Mouse (Mus musculus) right cerebral cortex, postnatal 36 days (tissue): ENCODE data around the gene Rcn1.

ENCODE experiments used
- DNase-seq, 2 experiments: peaks; one replicate each; pipeline ENCODE4 v3.0.0; 2022; ENCODE audit warnings: low spot score in 2 of 2, mixed read lengths in 1 of 2

The Rcn1 gene

GRCm38 (mm10) chr2:105399085-105399891, at the start of gene Rcn1:
TSS of gene Rcn1 (minus strand) at chr2:105399319.
- peak; percentile 8 to 14 for DNase-seq

- DNase-seq, result no peak
Observed at GRCm38 (mm10) chr2:105444072-105444471, 45.0 kb upstream of the Rcn1 start.

DNA sequence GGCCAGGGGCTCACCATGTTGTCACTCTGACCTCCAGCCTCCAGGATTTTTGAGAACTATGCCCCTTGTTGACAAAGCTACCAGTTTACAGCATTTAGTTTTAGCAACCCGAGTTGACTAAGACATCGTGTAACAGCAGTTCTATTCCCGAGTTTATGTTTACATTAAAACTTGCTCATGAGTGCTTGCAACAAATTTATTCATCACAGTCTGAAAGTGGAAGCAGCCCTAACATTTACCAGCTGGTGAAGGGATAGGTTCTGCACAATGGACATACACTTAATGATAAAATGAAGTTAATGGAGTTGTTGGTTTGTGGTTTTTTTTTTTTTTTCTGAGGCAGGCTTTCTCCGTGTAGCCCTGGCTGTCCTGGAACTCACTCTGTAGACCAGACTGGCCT, 39.9 kb upstream of the Rcn1 start:
- no peak for DNase-seq

DNA sequence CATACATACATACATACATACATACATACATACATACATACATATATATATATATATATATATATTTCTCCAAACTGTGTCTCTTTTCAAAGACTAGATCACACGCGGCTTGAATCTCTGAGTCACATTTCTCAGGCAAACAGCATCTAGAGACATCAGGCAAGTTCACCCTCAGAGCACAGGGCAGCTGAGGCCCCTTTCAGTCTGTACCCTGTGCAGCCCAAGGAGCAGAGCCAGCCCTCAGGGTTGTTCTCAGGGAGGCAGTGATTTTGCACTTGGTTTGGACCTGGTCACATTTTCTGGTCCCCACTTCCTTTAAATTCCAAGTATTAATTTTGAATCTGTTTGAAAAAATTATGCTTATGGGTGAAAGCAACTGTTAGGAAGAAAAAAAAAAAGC, 39.4 kb upstream of the Rcn1 start:
- no peak for DNase-seq

DNA sequence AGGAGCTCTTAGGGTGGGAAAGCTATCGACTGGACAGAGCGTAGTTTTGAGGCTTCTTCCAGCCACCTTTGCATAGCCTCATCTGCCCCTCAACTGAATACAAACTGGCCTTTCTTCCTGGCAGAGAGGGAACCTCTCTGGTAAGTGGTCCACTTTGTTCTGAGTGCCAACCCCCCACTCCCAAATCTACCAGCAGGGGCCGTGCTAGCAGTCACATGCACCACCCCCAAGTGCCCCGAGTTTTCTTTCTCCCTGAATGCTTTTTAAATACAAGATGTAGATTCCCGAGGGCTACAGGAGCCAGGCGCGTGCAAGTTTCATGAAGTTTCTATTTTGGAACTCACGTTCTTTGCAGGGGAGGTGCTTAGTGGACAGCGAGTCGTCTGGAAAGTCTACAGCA, 33.8 kb upstream of the Rcn1 start:
- no peak for DNase-seq

- no peak for DNase-seq
Observed at GRCm38 (mm10) chr2:105430373-105430772, 31.3 kb upstream of the Rcn1 start.

- no peak for DNase-seq
Observed at GRCm38 (mm10) chr2:105429899-105430298, 30.8 kb upstream of the Rcn1 start.

- no peak for DNase-seq
Observed at GRCm38 (mm10) chr2:105428467-105428866, 29.3 kb upstream of the Rcn1 start.

DNA sequence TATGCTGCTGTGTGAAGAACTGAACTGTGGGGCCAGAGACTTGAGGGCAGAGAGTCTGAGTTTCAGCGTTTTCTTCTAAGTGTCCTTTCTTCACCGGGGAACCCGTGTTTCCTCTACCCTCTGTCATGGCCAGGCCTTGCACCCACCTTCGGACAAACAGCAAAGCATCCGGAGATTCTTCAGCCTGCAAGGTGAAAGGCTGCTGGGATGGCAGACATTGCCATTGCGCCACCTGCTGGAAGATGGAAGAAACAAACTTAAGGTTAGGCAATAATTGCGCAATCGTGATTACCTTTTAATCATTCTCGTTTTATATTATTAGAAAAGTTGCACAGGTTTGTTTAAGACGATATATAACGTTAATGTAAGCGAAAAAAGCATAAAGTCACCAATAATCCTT, 28.9 kb upstream of the Rcn1 start:
- no peak for DNase-seq

- DNase-seq, result no peak
Observed at GRCm38 (mm10) chr2:105427447-105427846, 28.3 kb upstream of the Rcn1 start.

GRCm38 (mm10) chr2:105418629-105419227, 19.6 kb upstream of the Rcn1 start:
- DNase-seq, result no peak

DNA sequence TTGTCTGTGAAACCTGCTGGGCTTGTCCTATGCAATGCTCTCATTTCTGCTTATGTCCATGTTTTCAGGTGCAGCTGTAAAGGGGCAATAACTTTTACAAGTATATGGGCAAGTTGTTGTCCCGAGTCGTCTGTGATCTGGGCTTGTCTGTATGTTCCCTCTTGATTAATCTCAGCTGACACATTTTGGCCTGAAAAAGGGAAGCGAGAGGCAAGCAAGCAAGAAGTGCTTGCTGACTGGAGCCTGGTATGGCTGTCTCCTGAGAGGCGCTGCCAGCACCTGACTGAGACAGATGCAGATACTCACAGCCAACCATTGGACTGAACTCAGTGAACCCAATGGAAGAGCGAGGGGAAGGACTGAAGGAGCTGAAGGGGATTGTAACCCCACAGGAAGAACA, 18.5 kb upstream of the Rcn1 start:
- no peak for DNase-seq

- peak in 1 of 2 experiments; percentile 52 for DNase-seq
Observed at GRCm38 (mm10) chr2:105416660-105417348, 17.7 kb upstream of the Rcn1 start.

DNA sequence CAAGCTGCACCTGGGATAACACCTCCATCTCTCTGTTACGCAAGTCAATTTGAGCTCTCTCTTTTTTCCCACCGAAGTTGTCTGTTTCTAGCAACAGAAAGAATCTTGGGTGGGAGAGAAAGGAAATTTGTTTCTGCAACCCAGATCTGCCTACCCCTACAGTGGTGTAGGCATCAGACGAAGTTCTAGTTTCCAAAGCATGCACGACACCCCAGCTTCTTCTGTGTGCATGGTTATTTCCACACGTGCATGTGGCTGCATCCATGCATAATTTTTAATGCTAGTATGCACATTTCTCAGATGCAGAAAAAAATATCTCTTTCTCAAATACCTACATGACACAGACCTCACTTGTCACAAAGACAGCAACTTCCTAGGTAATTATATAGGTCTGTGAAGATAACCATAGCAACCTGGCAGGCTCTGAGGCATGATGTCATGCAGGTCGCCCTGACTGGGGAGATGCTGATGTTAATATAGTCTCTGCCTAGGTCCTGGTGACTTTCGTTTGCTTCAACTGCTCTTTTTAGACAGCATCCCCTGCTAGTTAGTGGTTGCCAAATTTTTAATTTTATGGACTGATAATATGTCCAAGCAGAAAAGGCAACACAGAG, 17.0 kb upstream of the Rcn1 start:
- DNase-seq, result peak in 1 of 2 experiments; percentile 39

DNA sequence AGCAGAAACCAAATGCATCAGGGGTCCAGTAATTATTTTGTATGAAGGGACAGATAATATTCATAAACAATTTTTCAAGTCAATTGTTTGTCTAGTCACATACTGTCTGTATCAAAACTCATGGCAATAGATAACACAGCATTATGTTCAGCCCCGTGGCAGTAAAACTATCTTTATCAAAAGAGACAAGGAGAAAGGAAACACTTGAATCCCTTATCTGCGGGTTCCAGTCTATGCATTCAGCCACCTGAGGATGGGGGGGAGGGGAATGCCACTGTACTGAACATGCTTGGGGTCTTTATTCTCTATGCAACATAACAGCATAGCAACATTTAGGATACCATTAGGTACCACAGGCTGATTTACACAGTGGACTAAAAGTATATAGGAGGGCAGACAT, 15.2 kb upstream of the Rcn1 start:
- DNase-seq, result no peak

GRCm38 (mm10) chr2:105409253-105409652, 10.1 kb upstream of the Rcn1 start:
- no peak for DNase-seq

GRCm38 (mm10) chr2:105408511-105408910, 9.4 kb upstream of the Rcn1 start:
- no peak for DNase-seq

- DNase-seq, result no peak
Observed at GRCm38 (mm10) chr2:105402180-105402579, 3.1 kb upstream of the Rcn1 start.

DNA sequence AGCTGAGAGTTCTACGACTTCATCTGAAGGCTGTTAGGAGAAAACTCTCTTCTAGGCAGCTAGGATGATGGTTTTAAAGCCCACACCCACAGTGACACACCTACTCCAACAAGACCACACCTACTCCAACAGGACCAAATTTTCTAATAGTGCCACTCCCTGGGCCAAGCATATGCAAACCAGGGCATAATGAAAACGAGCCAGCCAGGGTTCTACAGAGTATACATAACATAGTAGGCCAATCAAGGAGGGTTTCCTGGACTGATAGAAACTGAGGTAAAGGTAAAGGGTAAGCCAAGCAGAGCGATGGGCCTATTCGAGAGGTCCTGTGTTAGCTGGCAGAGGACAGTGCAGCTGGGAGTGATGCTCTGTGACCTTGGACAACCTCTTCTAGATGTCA, 1.4 kb upstream of the Rcn1 start:
- DNase-seq, result no peak

DNA sequence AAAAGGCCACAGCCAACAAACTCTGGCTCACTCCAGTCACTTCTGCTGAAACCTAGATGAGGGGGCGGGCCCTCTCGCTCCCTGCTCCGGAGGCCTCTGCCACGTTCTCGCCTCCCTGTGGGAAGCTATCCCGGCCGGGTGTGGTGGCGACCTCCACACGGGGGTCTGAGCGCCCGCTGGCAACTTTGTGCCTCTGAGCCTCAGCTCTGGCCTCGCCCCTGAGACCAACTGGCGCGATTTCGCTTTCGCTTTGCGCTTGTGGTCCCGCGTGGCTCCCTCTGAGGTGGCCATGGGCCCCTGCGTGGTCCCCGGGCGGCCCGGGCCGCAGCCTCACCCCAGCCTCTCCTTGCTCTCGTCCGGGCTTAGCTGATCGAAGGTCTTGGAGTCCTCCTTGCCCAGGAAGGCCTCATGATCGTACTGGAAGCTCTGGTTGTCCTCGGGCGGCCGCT, 459 bp downstream of the Rcn1 start:
- peak in 1 of 2 experiments; percentile 6 for DNase-seq

DNA sequence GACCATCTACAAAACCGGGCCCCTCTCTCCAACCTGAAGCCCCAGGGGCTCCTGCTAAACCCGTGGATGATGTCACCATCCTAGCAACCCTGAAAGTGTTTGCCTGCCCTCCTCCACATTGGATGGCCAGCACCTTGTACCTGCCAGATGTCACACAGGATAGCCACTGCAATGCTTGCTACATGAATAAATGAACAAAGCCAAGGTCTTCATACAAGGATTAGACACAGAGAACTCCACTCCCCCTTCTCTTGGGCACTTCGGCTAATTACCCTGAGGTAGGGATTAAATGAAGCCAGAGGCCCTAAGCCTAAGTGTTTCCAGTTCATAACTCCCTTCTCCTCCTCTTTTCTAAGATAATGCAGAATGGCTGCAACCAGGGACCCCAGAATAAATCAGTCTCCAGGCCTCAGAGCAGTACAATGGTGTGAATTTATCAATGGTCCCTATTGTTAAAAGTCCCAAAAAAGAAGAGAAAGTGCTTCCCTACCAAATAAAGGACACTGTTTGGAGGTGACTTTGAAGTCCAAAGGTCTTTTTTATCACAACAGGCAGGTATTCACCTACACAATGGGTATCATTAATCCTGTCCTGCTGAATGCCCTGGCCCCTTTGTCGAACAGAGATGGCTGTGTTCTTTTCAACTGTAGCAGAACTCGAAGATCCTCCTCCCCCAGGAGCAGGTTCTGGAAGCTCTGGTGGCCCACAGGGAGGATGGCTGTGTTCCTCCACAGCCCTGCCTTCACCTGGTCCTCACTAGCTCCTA, 1.5 kb downstream of the Rcn1 start:
- no peak for DNase-seq

DNA sequence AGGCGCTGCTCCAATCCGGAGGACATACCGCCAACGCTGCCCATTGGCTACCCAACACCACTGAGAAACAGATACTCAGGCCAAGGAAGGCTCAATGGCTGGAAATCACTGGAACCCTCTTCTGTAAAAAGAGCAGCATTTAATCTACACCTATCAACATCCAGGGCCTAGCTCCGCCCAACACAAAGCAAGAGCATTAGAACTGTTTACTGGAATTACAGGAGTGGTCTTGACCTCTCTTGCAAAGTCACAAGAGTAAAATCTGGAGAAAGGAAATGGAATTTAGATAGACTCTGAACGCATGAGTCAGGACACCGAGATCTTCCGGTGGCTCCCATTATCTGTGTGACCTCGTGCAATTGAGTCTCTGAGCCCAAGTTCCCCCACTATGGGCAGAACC, 3.1 kb downstream of the Rcn1 start:
- no peak for DNase-seq
